Mouse (Mus musculus): ENCODE data around the gene Ndufa9. TPM values are rescaled to one million over a fixed set of nuclear protein-coding genes. Genes with fewer than 3 reads are reported as not detected.

The Ndufa9 gene
- polyA plus RNA-seq, 1 experiment from 2014 or later: 186 TPM

GRCm38 (mm10) chr6:126793689-126794088 is 55.2 kb downstream of the Ndufa9 start:
- DNase-seq (ENCODE audit: extremely low spot score, low spot score): no peak
- no peaks in the 10 kb centered on the region for H3K27me3 ChIP-seq (ENCODE audit: poor library complexity, severe bottlenecking)
- no peak overlapping the region for H3K27ac ChIP-seq
- no peaks in the 10 kb centered on the region for H3K9me3 ChIP-seq
- H3K4me1 ChIP-seq: no peaks in the 10 kb centered on the region
- no peaks in the 10 kb centered on the region for H3K36me3 ChIP-seq (replicated peaks)
- no peak overlapping the region for H3K4me3 ChIP-seq
- WGBS: 95% methylated on average over 6 of the region's 6 CpGs

GRCm38 (mm10) chr6:126791964-126792363 is 57.0 kb downstream of the Ndufa9 start:
- Histone ChIP-seq H3K9me3 (no peaks in the 10 kb centered on the region), H3K4me3 (peak overlapping the region; percentile 24; the same call in 1 of the 2 replicates), H3K27me3 (ENCODE audit: poor library complexity, severe bottlenecking) (no peaks in the 10 kb centered on the region), H3K4me1 (no peaks in the 10 kb centered on the region), H3K36me3 (replicated peaks) (no peaks in the 10 kb centered on the region), H3K27ac (no peak overlapping the region)
- DNase-seq (ENCODE audit: extremely low spot score, low spot score): peak; percentile 17
- WGBS: 33% methylated on average over 12 of the region's 12 CpGs

- DNase-seq (ENCODE audit: extremely low spot score, low spot score): no peak
- H3K4me3 ChIP-seq: no peak overlapping the region
- no peak overlapping the region for H3K27ac ChIP-seq
- no peaks in the 10 kb centered on the region for H3K9me3 ChIP-seq
- no peaks in the 10 kb centered on the region for H3K36me3 ChIP-seq (replicated peaks)
- H3K27me3 ChIP-seq (ENCODE audit: poor library complexity, severe bottlenecking): no peaks in the 10 kb centered on the region
- H3K4me1 ChIP-seq: no peaks in the 10 kb centered on the region
- 62% methylated on average over 4 of the region's 4 CpGs for WGBS
Measured at GRCm38 (mm10) chr6:126791488-126791887, 57.4 kb downstream of the Ndufa9 start.

DNA sequence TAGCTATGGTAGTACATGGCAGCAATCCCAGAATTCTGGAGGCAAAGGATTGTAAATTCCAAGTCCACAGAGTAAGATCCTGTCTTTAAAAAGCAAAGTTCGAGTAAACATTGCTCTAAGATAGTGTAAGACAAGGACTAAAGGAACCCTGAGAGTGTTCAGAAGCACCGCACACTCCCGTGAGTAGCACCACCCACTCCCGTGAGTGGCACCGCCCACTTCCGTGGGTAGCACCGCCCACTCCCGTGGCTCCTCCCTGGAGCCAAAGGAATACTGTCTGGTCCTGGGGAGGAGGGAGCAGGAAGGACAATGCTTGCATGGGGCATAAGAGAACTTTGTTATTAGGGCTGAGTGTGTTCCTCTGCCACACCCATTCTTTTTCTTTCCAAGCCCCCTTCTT is 60.1 kb downstream of the Ndufa9 start:
- H3K27me3 ChIP-seq (ENCODE audit: poor library complexity, severe bottlenecking): no peaks in the 10 kb centered on the region
- H3K9me3 ChIP-seq: no peaks in the 10 kb centered on the region
- WGBS: 84% methylated on average over 8 of the region's 8 CpGs
- no peak for DNase-seq (ENCODE audit: extremely low spot score, low spot score)
- H3K36me3 ChIP-seq (replicated peaks): no peaks in the 10 kb centered on the region
- H3K27ac ChIP-seq: no peak overlapping the region
- peaks cover 3% of the 10 kb centered on the region; the same call in 1 of the 2 replicates for H3K4me1 ChIP-seq
- H3K4me3 ChIP-seq: no peak overlapping the region

GRCm38 (mm10) chr6:126784206-126784605 is 64.7 kb downstream of the Ndufa9 start:
- WGBS: 73% methylated on average over 5 of the region's 5 CpGs
- H3K9me3 ChIP-seq: no peaks in the 10 kb centered on the region
- no peaks in the 10 kb centered on the region for H3K27me3 ChIP-seq (ENCODE audit: poor library complexity, severe bottlenecking)
- H3K36me3 ChIP-seq (replicated peaks): no peaks in the 10 kb centered on the region
- H3K4me3 ChIP-seq: no peak overlapping the region
- no peak overlapping the region for H3K27ac ChIP-seq
- peaks cover 3% of the 10 kb centered on the region; the same call in 1 of the 2 replicates for H3K4me1 ChIP-seq
- DNase-seq (ENCODE audit: extremely low spot score, low spot score): no peak

GRCm38 (mm10) chr6:126783651-126784066 is 65.3 kb downstream of the Ndufa9 start:
- H3K9me3 ChIP-seq: no peaks in the 10 kb centered on the region
- WGBS: 77% methylated on average over 10 of the region's 10 CpGs

GRCm38 (mm10) chr6:126783056-126783455 is 65.9 kb downstream of the Ndufa9 start:
- no peaks in the 10 kb centered on the region for H3K9me3 ChIP-seq
- no peaks in the 10 kb centered on the region for H3K36me3 ChIP-seq (replicated peaks)
- H3K4me3 ChIP-seq: no peak overlapping the region
- H3K27me3 ChIP-seq (ENCODE audit: poor library complexity, severe bottlenecking): no peaks in the 10 kb centered on the region
- H3K27ac ChIP-seq: no peak overlapping the region
- 94% methylated on average over 1 of the region's 1 CpGs for WGBS
- no peak for DNase-seq (ENCODE audit: extremely low spot score, low spot score)
- peaks cover 3% of the 10 kb centered on the region; the same call in 1 of the 2 replicates for H3K4me1 ChIP-seq

More at GRCm38 (mm10) chr6:126783651-126784066, 65.3 kb downstream of the Ndufa9 start:
- Histone ChIP-seq H3K4me3 (no peak overlapping the region), H3K27ac (no peak overlapping the region), H3K4me1 (peaks cover 3% of the 10 kb centered on the region; the same call in 1 of the 2 replicates), H3K27me3 (ENCODE audit: poor library complexity, severe bottlenecking) (no peaks in the 10 kb centered on the region), H3K36me3 (replicated peaks) (no peaks in the 10 kb centered on the region)
- no peak for DNase-seq (ENCODE audit: extremely low spot score, low spot score)

GRCm38 (mm10) chr6:126777889-126778288 is 71.0 kb downstream of the Ndufa9 start:
- Histone ChIP-seq H3K27ac (no peak overlapping the region), H3K4me1 (no peaks in the 10 kb centered on the region), H3K9me3 (no peaks in the 10 kb centered on the region), H3K4me3 (no peak overlapping the region), H3K36me3 (replicated peaks) (no peaks in the 10 kb centered on the region), H3K27me3 (ENCODE audit: poor library complexity, severe bottlenecking) (no peaks in the 10 kb centered on the region)
- no peak for DNase-seq (ENCODE audit: extremely low spot score, low spot score)
- 86% methylated on average over 6 of the region's 6 CpGs for WGBS

- H3K36me3 ChIP-seq (replicated peaks): no peaks in the 10 kb centered on the region
- no peak overlapping the region for H3K27ac ChIP-seq
- DNase-seq (ENCODE audit: extremely low spot score, low spot score): no peak
- WGBS: 65% methylated on average over 4 of the region's 4 CpGs
- no peaks in the 10 kb centered on the region for H3K9me3 ChIP-seq
- H3K4me3 ChIP-seq: no peak overlapping the region
- no peaks in the 10 kb centered on the region for H3K27me3 ChIP-seq (ENCODE audit: poor library complexity, severe bottlenecking)
- H3K4me1 ChIP-seq: peaks cover 13% of the 10 kb centered on the region
Measured at GRCm38 (mm10) chr6:126773873-126774272, 75.1 kb downstream of the Ndufa9 start.

GRCm38 (mm10) chr6:126772326-126772725 is 76.6 kb downstream of the Ndufa9 start:
- Histone ChIP-seq H3K27me3 (ENCODE audit: poor library complexity, severe bottlenecking) (no peaks in the 10 kb centered on the region), H3K4me1 (peaks cover 29% of the 10 kb centered on the region), H3K9me3 (no peaks in the 10 kb centered on the region), H3K27ac (no peak overlapping the region), H3K4me3 (no peak overlapping the region), H3K36me3 (replicated peaks) (no peaks in the 10 kb centered on the region)
- 81% methylated on average over 4 of the region's 4 CpGs for WGBS
- no peak for DNase-seq (ENCODE audit: extremely low spot score, low spot score)

Other genes with a start within 250 kb of the Ndufa9 start
- 0.88 and 1.1 TPM in 2 replicates for gene Kcna1, start 202.8 kb downstream of the Ndufa9 start, polyA plus RNA-seq (2016; fragmentation: Nextera tagmentation; extraction: Ambion mirVana)
- 2.9 and 3.4 TPM in 2 replicates for gene Kcna6, start 108.5 kb downstream of the Ndufa9 start, polyA plus RNA-seq (2016; fragmentation: Nextera tagmentation; extraction: Ambion mirVana)
- gene Akap3, start 4.0 kb upstream of the Ndufa9 start, polyA plus RNA-seq (2016; fragmentation: Nextera tagmentation; extraction: Ambion mirVana): 0.05 and 0.10 TPM in 2 replicates
- 0.12 TPM in 1 of 2 replicates, not detected in the other for gene Dyrk4, start 72.7 kb upstream of the Ndufa9 start, polyA plus RNA-seq (2016; fragmentation: Nextera tagmentation; extraction: Ambion mirVana)
- gene Rad51ap1, start 90.5 kb upstream of the Ndufa9 start, polyA plus RNA-seq (2016; fragmentation: Nextera tagmentation; extraction: Ambion mirVana): 85.8 and 92.1 TPM in 2 replicates
- 14.7 and 16.3 TPM in 2 replicates for gene D6Wsu163e, start 90.8 kb upstream of the Ndufa9 start, polyA plus RNA-seq (2016; fragmentation: Nextera tagmentation; extraction: Ambion mirVana)
- gene Fgf6, start 166.4 kb upstream of the Ndufa9 start, polyA plus RNA-seq (2016; fragmentation: Nextera tagmentation; extraction: Ambion mirVana): not detected in 2 replicates
- 0.14 TPM in 1 of 2 replicates, not detected in the other for gene Fgf23, start 223.8 kb upstream of the Ndufa9 start, polyA plus RNA-seq (2016; fragmentation: Nextera tagmentation; extraction: Ambion mirVana)

All from forebrain, embryonic 10.5 days (tissue).